8 mouse cellular contexts compared by ENCODE assay signal in genomic region chr8:95805482-95805881, GRCm38 (mm10). TPM values are rescaled to one million over a fixed set of nuclear protein-coding genes. Genes with fewer than 3 reads are reported as not detected.
A peak's percentile ranks its signal among the peaks of the same experiment; 100 is the strongest.
DNase-seq lines count a peak whose midpoint lies in the region; ATAC-seq and TF ChIP-seq lines count a peak whose summit lies in the region.

No protein-coding gene starts in this region.

- no peak for TF ChIP-seq CTCF in kidney, postnatal 0 days (IDR thresholded peaks at IDR 0.05; ENCODE audit: low read depth)

- no peak for ATAC-seq in kidney, postnatal 0 days (replicated peaks; ENCODE audit: low FRiP score, low read depth)
- ATAC-seq in embryonic facial prominence, embryonic 14.5 days (ENCODE audit: low read depth) = no peak
- no peak for ATAC-seq in limb, embryonic 11.5 days (ENCODE audit: insufficient number of reproducible peaks, low FRiP score, low TSS enrichment, low read depth)
- ATAC-seq in neural tube, embryonic 15.5 days (ENCODE audit: low FRiP score) = no peak

- H3K4me1 ChIP-seq in kidney, postnatal 0 days (replicated peaks; ENCODE audit: insufficient read depth, low read length) = peaks cover 14% of the 10 kb centered on the region
- peaks cover 11% of the 10 kb centered on the region for H3K4me1 ChIP-seq in embryonic facial prominence, embryonic 14.5 days (ENCODE audit: control insufficient read depth, insufficient read depth, low read length)
- H3K4me1 ChIP-seq in limb, embryonic 11.5 days (ENCODE audit: control insufficient read depth, insufficient read depth, low read length) = peaks cover 5% of the 10 kb centered on the region; the same call in 1 of the 2 replicates
- H3K4me1 ChIP-seq in neural tube, embryonic 15.5 days = peaks cover 41% of the 10 kb centered on the region

- no peaks in the 10 kb centered on the region for H3K27me3 ChIP-seq in kidney, postnatal 0 days (ENCODE audit: insufficient read depth, low read length)
- H3K27me3 ChIP-seq in embryonic facial prominence, embryonic 14.5 days (replicated peaks; ENCODE audit: control insufficient read depth, insufficient read depth, low read length) = no peaks in the 10 kb centered on the region
- H3K27me3 ChIP-seq in limb, embryonic 11.5 days (ENCODE audit: control insufficient read depth, insufficient read depth, low read length) = no peaks in the 10 kb centered on the region
- H3K27me3 ChIP-seq in neural tube, embryonic 15.5 days (replicated peaks) = no peaks in the 10 kb centered on the region

- peak overlapping the region; percentile 98 for H3K9ac ChIP-seq in kidney, postnatal 0 days (ENCODE audit: low read depth, low read length)
- peak overlapping the region; percentile 99 for H3K9ac ChIP-seq in embryonic facial prominence, embryonic 14.5 days (ENCODE audit: low read depth, low read length)
- no peak overlapping the region; the same call in 1 of the 2 replicates for H3K9ac ChIP-seq in limb, embryonic 11.5 days (ENCODE audit: low read length)
- H3K9ac ChIP-seq in neural tube, embryonic 15.5 days (replicated peaks) = peak overlapping the region; percentile 94

- H3K4me2 ChIP-seq in kidney, postnatal 0 days (ENCODE audit: low read length) = peak overlapping the region; percentile 89
- peak overlapping the region; percentile 69 for H3K4me2 ChIP-seq in embryonic facial prominence, embryonic 14.5 days (ENCODE audit: low read depth, low read length)
- peak overlapping the region; percentile 79 for H3K4me2 ChIP-seq in limb, embryonic 11.5 days (ENCODE audit: low read depth, severe bottlenecking)
- H3K4me2 ChIP-seq in neural tube, embryonic 15.5 days = peak overlapping the region; percentile 92

- H3K36me3 ChIP-seq in kidney, postnatal 0 days (ENCODE audit: insufficient read depth, low read length) = no peaks in the 10 kb centered on the region
- H3K36me3 ChIP-seq in embryonic facial prominence, embryonic 14.5 days (ENCODE audit: control insufficient read depth, insufficient read depth, low read length) = peaks cover 21% of the 10 kb centered on the region; the same call in 1 of the 2 replicates
- H3K36me3 ChIP-seq in limb, embryonic 11.5 days (ENCODE audit: control insufficient read depth, insufficient read depth, low read length) = no peaks in the 10 kb centered on the region; the same call in 1 of the 2 replicates
- H3K36me3 ChIP-seq in neural tube, embryonic 15.5 days = peaks cover 2% of the 10 kb centered on the region; the same call in 1 of the 2 replicates

- H3K27ac ChIP-seq in kidney, postnatal 0 days = no peak overlapping the region
- no peak overlapping the region for H3K27ac ChIP-seq in embryonic facial prominence, embryonic 14.5 days (replicated peaks; ENCODE audit: low read depth, low read length)
- H3K27ac ChIP-seq in limb, embryonic 11.5 days (replicated peaks; ENCODE audit: low read depth, low read length) = no peak overlapping the region
- H3K27ac ChIP-seq in neural tube, embryonic 15.5 days (replicated peaks) = no peak overlapping the region

- peak overlapping the region; percentile 100; the same call in 1 of the 2 replicates for H3K4me3 ChIP-seq in kidney, postnatal 0 days (replicated peaks; ENCODE audit: low read depth, low read length)
- H3K4me3 ChIP-seq in embryonic facial prominence, embryonic 14.5 days (ENCODE audit: low read depth, low read length) = peak overlapping the region; percentile 100
- peak overlapping the region; percentile 91 for H3K4me3 ChIP-seq in limb, embryonic 11.5 days (ENCODE audit: low read depth, low read length)
- H3K4me3 ChIP-seq in neural tube, embryonic 15.5 days (replicated peaks) = peak overlapping the region; percentile 99

- WGBS in kidney, postnatal 0 days = 33% methylated on average over 2 of the region's 2 CpGs
- 75% methylated on average over 2 of the region's 2 CpGs for WGBS in embryonic facial prominence, embryonic 14.5 days
- 83% methylated on average over 2 of the region's 2 CpGs for WGBS in limb, embryonic 11.5 days
- WGBS in neural tube, embryonic 15.5 days = 62% methylated on average over 2 of the region's 2 CpGs

- no peaks in the 10 kb centered on the region for H3K9me3 ChIP-seq in kidney, postnatal 0 days (replicated peaks; ENCODE audit: low read length)
- H3K9me3 ChIP-seq in embryonic facial prominence, embryonic 14.5 days (ENCODE audit: control insufficient read depth, low read length) = no peaks in the 10 kb centered on the region
- no peaks in the 10 kb centered on the region for H3K9me3 ChIP-seq in limb, embryonic 11.5 days (ENCODE audit: control insufficient read depth, low read length)
- H3K9me3 ChIP-seq in neural tube, embryonic 15.5 days (replicated peaks) = no peaks in the 10 kb centered on the region

- no peak for DNase-seq in kidney, postnatal 0 days (ENCODE audit: low spot score)
- no peak for DNase-seq in kidney, postnatal 4 days
- no peak for DNase-seq in embryonic facial prominence, embryonic 14.5 days (ENCODE audit: low spot score)
- no peak for DNase-seq in limb, embryonic 11.5 days (ENCODE audit: low spot score)
- DNase-seq in urinary bladder, postnatal 10 days (ENCODE audit: low spot score) = no peak
- no peak for DNase-seq in testis, postnatal 10 days (ENCODE audit: low spot score)
- DNase-seq in embryo, embryonic 10.5 days (ENCODE audit: low spot score) = no peak

RNA-seq across cellular contexts. Expression of gene Cnot1, which starts 1.8 kb away (rescaled TPM):
- 28.7 and 34.9 TPM in 2 replicates for polyA plus RNA-seq in kidney, postnatal 0 days (2015; fragmentation: Nextera tagmentation; extraction: Ambion mirVana)
- polyA plus RNA-seq in embryonic facial prominence, embryonic 14.5 days (2014; fragmentation: Nextera tagmentation; extraction: Ambion mirVana) = 75.4 and 93.6 TPM in 2 replicates
- polyA plus RNA-seq in limb, embryonic 11.5 days (2014; fragmentation: Nextera tagmentation; extraction: Ambion mirVana) = 137 and 154 TPM in 2 replicates
- 33.8 and 37.8 TPM in 2 replicates for polyA plus RNA-seq in neural tube, embryonic 15.5 days (2015; fragmentation: Nextera tagmentation; extraction: Ambion mirVana)

RNA-seq across cellular contexts. Expression of gene Sap18b, which starts 19.7 kb away (rescaled TPM):
- polyA plus RNA-seq in kidney, postnatal 0 days (2015; fragmentation: Nextera tagmentation; extraction: Ambion mirVana) = 414 and 422 TPM in 2 replicates
- 322 and 341 TPM in 2 replicates for polyA plus RNA-seq in embryonic facial prominence, embryonic 14.5 days (2014; fragmentation: Nextera tagmentation; extraction: Ambion mirVana)
- polyA plus RNA-seq in limb, embryonic 11.5 days (2014; fragmentation: Nextera tagmentation; extraction: Ambion mirVana) = 421 and 443 TPM in 2 replicates
- polyA plus RNA-seq in neural tube, embryonic 15.5 days (2015; fragmentation: Nextera tagmentation; extraction: Ambion mirVana) = 256 and 276 TPM in 2 replicates

RNA-seq across cellular contexts. Expression of gene Slc38a7, which starts 47.9 kb away (rescaled TPM):
- 12.6 and 12.9 TPM in 2 replicates for polyA plus RNA-seq in kidney, postnatal 0 days (2015; fragmentation: Nextera tagmentation; extraction: Ambion mirVana)
- polyA plus RNA-seq in embryonic facial prominence, embryonic 14.5 days (2014; fragmentation: Nextera tagmentation; extraction: Ambion mirVana) = 13.1 and 15.3 TPM in 2 replicates
- 13.8 and 14.8 TPM in 2 replicates for polyA plus RNA-seq in limb, embryonic 11.5 days (2014; fragmentation: Nextera tagmentation; extraction: Ambion mirVana)
- 21.2 and 23.0 TPM in 2 replicates for polyA plus RNA-seq in neural tube, embryonic 15.5 days (2015; fragmentation: Nextera tagmentation; extraction: Ambion mirVana)
